Mouse (Mus musculus) fibroblast of lung, adult 2 months (primary cell): ENCODE data around the gene Ubqln4.

ENCODE experiments used
- DNase-seq: peaks from one replicate; pipeline ENCODE4 v3.0.0-alpha.2; 2011; ENCODE audit warnings: low read depth

Gene Ubqln4

GRCm38 (mm10) chr3:88542486-88542885 lies 11.1 kb upstream of the Ubqln4 start:
- no peak for DNase-seq

- DNase-seq = no peak
Observed at GRCm38 (mm10) chr3:88543174-88543573, 10.4 kb upstream of the Ubqln4 start.

GRCm38 (mm10) chr3:88543651-88544410 lies 9.7 kb upstream of the Ubqln4 start:
- DNase-seq = no peak

GRCm38 (mm10) chr3:88544514-88544913 lies 9.0 kb upstream of the Ubqln4 start:
- no peak for DNase-seq

GRCm38 (mm10) chr3:88544955-88545591 lies 8.5 kb upstream of the Ubqln4 start:
- no peak for DNase-seq

GRCm38 (mm10) chr3:88546674-88547418 lies 6.7 kb upstream of the Ubqln4 start:
- no peak for DNase-seq

- DNase-seq = no peak
Observed at GRCm38 (mm10) chr3:88548180-88548917, 5.2 kb upstream of the Ubqln4 start, which contains the start of gene Rab25. Gene Rab25 (minus strand): TSS chr3:88548300.

- DNase-seq = no peak
Observed at GRCm38 (mm10) chr3:88551586-88551985, 2.0 kb upstream of the Ubqln4 start.

GRCm38 (mm10) chr3:88552082-88552645 lies 1.4 kb upstream of the Ubqln4 start:
- DNase-seq = no peak

- DNase-seq = peak; percentile 96
Observed at GRCm38 (mm10) chr3:88552676-88553524, 658 bp upstream of the Ubqln4 start, which contains the start of gene Lamtor2. Gene Lamtor2 (minus strand): TSS chr3:88553074.

- no peak for DNase-seq
Observed at GRCm38 (mm10) chr3:88553880-88554586, 475 bp downstream of the Ubqln4 start.

- DNase-seq = no peak
Observed at GRCm38 (mm10) chr3:88555069-88555605, 1.6 kb downstream of the Ubqln4 start.

GRCm38 (mm10) chr3:88555731-88556130 lies 2.2 kb downstream of the Ubqln4 start:
- no peak for DNase-seq

GRCm38 (mm10) chr3:88556616-88557015 lies 3.1 kb downstream of the Ubqln4 start:
- no peak for DNase-seq

GRCm38 (mm10) chr3:88559596-88559995 lies 6.0 kb downstream of the Ubqln4 start:
- DNase-seq = no peak

- no peak for DNase-seq
Observed at GRCm38 (mm10) chr3:88561989-88562388, 8.4 kb downstream of the Ubqln4 start.

GRCm38 (mm10) chr3:88563442-88563841 lies 9.9 kb downstream of the Ubqln4 start:
- no peak for DNase-seq

GRCm38 (mm10) chr3:88563966-88564365 lies 10.4 kb downstream of the Ubqln4 start:
- DNase-seq = no peak

- no peak for DNase-seq
Observed at GRCm38 (mm10) chr3:88566116-88566515, 12.6 kb downstream of the Ubqln4 start.

GRCm38 (mm10) chr3:88566536-88567061 lies 13.0 kb downstream of the Ubqln4 start:
- DNase-seq = no peak
